Mouse (Mus musculus) heart, adult 2 months (tissue): ENCODE results near the gene Dnal4. TPM values are rescaled to one million over a fixed set of nuclear protein-coding genes. Genes with fewer than 3 reads are reported as not detected.
A peak's percentile ranks its signal among the peaks of the same experiment; 100 is the strongest.

ENCODE experiments used
- DNase-seq, 2 experiments: peaks; one replicate each; pipeline ENCODE4 v3.0.0; 2021
- H3K27ac ChIP-seq: fragments of 200-600 bp; 2 replicates; pipeline ENCODE4 v1.8.1; 2022
- H3K27me3 ChIP-seq: fragments of 200-500 bp; 2 replicates; pipeline ENCODE4 v1.6.1; 2012; ENCODE audit warnings: mild to moderate bottlenecking, low read length, inconsistent platforms, mixed read lengths; ENCODE audit not compliant: control insufficient read depth, insufficient read depth
- H3K36me3 ChIP-seq: fragments of 200-500 bp; 2 replicates; pipeline ENCODE4 v1.6.1; 2012; ENCODE audit warnings: low read length, inconsistent platforms; ENCODE audit not compliant: control insufficient read depth, insufficient read depth
- H3K4me1 ChIP-seq: fragments of 200-500 bp; 2 replicates; pipeline ENCODE4 v1.6.1; 2011; ENCODE audit warnings: low read length; ENCODE audit not compliant: control insufficient read depth, insufficient read depth
- H3K4me3 ChIP-seq: fragments of 200-600 bp; 2 replicates; pipeline ENCODE4 v1.8.1; 2022
- H3K79me2 ChIP-seq: fragments of 200-500 bp; replicated peaks from 2 replicates; pipeline ENCODE4 v1.6.1; 2012; ENCODE audit warnings: mild to moderate bottlenecking, inconsistent platforms, low read length, moderate library complexity, mixed read lengths; ENCODE audit not compliant: control insufficient read depth, insufficient read depth
- H3K9ac ChIP-seq: fragments of 200-500 bp; 2 replicates; pipeline ENCODE4 v1.6.1; 2012; ENCODE audit warnings: low read depth, mild to moderate bottlenecking, control low read depth, inconsistent platforms, low read length, mixed read lengths
- CTCF ChIP-seq: fragments of 200-600 bp; IDR thresholded peaks from 2 replicates; pipeline ENCODE4 v1.8.1; 2022; ENCODE audit warnings: antibody characterized with exemption, mild to moderate bottlenecking, moderate library complexity
- EP300 ChIP-seq: fragments of 200-500 bp; IDR thresholded peaks from 2 replicates; pipeline ENCODE4 v1.6.1; 2011; ENCODE audit warnings: low read depth, low read length, control low read depth; ENCODE audit not compliant: insufficient read depth
- POLR2A ChIP-seq: fragments of 200-500 bp; IDR thresholded peaks from 2 replicates; pipeline ENCODE4 v1.6.1; 2011; ENCODE audit warnings: mild to moderate bottlenecking, low read depth, low read length, control low read depth; ENCODE audit not compliant: insufficient read depth
- WGBS: fragments of 180-500 bp; shearing (Covaris S2); methylation state at CpG from one replicate; pipeline ENCODE4 v1.1.7; 2018; 5-methylcytosine and 5-hydroxymethylcytosine counted together
- intact Hi-C: fragments of 180-260 bp; cut with DNase I; formaldehyde crosslinking; loops from one replicate; pipeline ENCODE4 v1.15.1; 2025
- polyA plus RNA-seq: library from polyadenylated mRNA; depleted of rRNA; stranded (reverse); fragments of >200 nt; gene quantifications from 2 replicates; pipeline ENCODE4 v1.2.3, GENCODE M21; 2012
- total RNA-seq, 2 experiments: library from RNA; stranded (reverse); gene quantifications; 2 replicates each; pipeline ENCODE4 v1.2.3; 2021

Dnal4 gene
- total and polyA plus RNA-seq, 3 experiments = 19.3 to 43.0 (median 21.7) TPM

- Histone ChIP-seq H3K4me1 (peaks cover 27% of the 10 kb centered on the region), H3K79me2 (peaks cover 3% of the 10 kb centered on the region), H3K9ac (0 out of 2 replicates have a peak overlapping the region, but pooled peaks have one; percentile 13), H3K27me3 (no peaks in the 10 kb centered on the region), H3K27ac (peak overlapping the region; percentile 75), H3K36me3 (no peaks in the 10 kb centered on the region), H3K4me3 (no peak overlapping the region)
- intact Hi-C loops = no loop called here
- TF ChIP-seq POLR2A = no peak
- no peak for TF ChIP-seq CTCF
- TF ChIP-seq EP300 = no peak
- WGBS = 28% methylated on average over 6 of the region's 6 CpGs
- DNase-seq = no peak
Measured at GRCm38 (mm10) chr15:79768302-79768701, 9.3 kb downstream of the Dnal4 start.

GRCm38 (mm10) chr15:79767327-79767961 is 10.2 kb downstream of the Dnal4 start:
- intact Hi-C loops = no loop called here

GRCm38 (mm10) chr15:79766586-79767071 is 11.0 kb downstream of the Dnal4 start:
- H3K79me2 ChIP-seq = peaks cover 1% of the 10 kb centered on the region; the same call in 1 of the 2 replicates
- H3K27me3 ChIP-seq = no peaks in the 10 kb centered on the region
- WGBS = 86% methylated on average over 10 of the region's 10 CpGs
- H3K4me1 ChIP-seq = peaks cover 27% of the 10 kb centered on the region
- H3K4me3 ChIP-seq = no peak overlapping the region
- intact Hi-C loops = no loop called here
- H3K36me3 ChIP-seq = no peaks in the 10 kb centered on the region
- DNase-seq = no peak
- no peak overlapping the region; the same call in none of the 2 replicates for H3K27ac ChIP-seq
- no peak overlapping the region for H3K9ac ChIP-seq
- TF ChIP-seq CTCF (no peak), POLR2A (no peak), EP300 (no peak)

More at GRCm38 (mm10) chr15:79767327-79767961, 10.2 kb downstream of the Dnal4 start:
- H3K36me3 ChIP-seq = no peaks in the 10 kb centered on the region
- peak overlapping the region; percentile 31; the same call in 1 of the 2 replicates for H3K9ac ChIP-seq
- H3K27ac ChIP-seq = peak overlapping the region; percentile 75
- TF ChIP-seq CTCF = no peak
- peaks cover 27% of the 10 kb centered on the region for H3K4me1 ChIP-seq
- no peak for DNase-seq
- 31% methylated on average over 16 of the region's 16 CpGs for WGBS
- peaks cover 1% of the 10 kb centered on the region; the same call in 1 of the 2 replicates for H3K79me2 ChIP-seq
- peak overlapping the region; percentile 6; the same call in 1 of the 2 replicates for H3K4me3 ChIP-seq
- H3K27me3 ChIP-seq = no peaks in the 10 kb centered on the region

GRCm38 (mm10) chr15:79766168-79766567 is 11.5 kb downstream of the Dnal4 start:
- no peak for DNase-seq
- 58% methylated on average over 10 of the region's 10 CpGs for WGBS
- no peak overlapping the region for H3K9ac ChIP-seq
- intact Hi-C loops = no loop called here
- H3K4me3 ChIP-seq = no peak overlapping the region
- H3K27me3 ChIP-seq = no peaks in the 10 kb centered on the region
- no peaks in the 10 kb centered on the region for H3K79me2 ChIP-seq
- H3K27ac ChIP-seq = no peak overlapping the region
- no peak for TF ChIP-seq EP300
- TF ChIP-seq POLR2A = no peak
- TF ChIP-seq CTCF = no peak
- H3K36me3 ChIP-seq = no peaks in the 10 kb centered on the region
- H3K4me1 ChIP-seq = peaks cover 27% of the 10 kb centered on the region

- 48% methylated on average over 2 of the region's 2 CpGs for WGBS
- Histone ChIP-seq H3K27me3 (no peaks in the 10 kb centered on the region), H3K27ac (no peak overlapping the region), H3K36me3 (no peaks in the 10 kb centered on the region), H3K4me3 (no peak overlapping the region), H3K4me1 (peaks cover 27% of the 10 kb centered on the region), H3K79me2 (no peaks in the 10 kb centered on the region), H3K9ac (no peak overlapping the region)
- TF ChIP-seq POLR2A (no peak), CTCF (no peak), EP300 (no peak)
- intact Hi-C loops = no loop called here
- peak in 1 of 2 experiments; percentile 41 for DNase-seq
Measured at GRCm38 (mm10) chr15:79765361-79765760, 12.3 kb downstream of the Dnal4 start.

GRCm38 (mm10) chr15:79764539-79765267 is 12.9 kb downstream of the Dnal4 start:
- H3K9ac ChIP-seq = no peak overlapping the region
- no peak overlapping the region for H3K27ac ChIP-seq
- DNase-seq = no peak
- 51% methylated on average over 11 of the region's 11 CpGs for WGBS
- H3K4me1 ChIP-seq = peaks cover 22% of the 10 kb centered on the region
- H3K79me2 ChIP-seq = no peaks in the 10 kb centered on the region
- TF ChIP-seq POLR2A (no peak), EP300 (no peak)
- intact Hi-C loops = no loop called here
- no peaks in the 10 kb centered on the region for H3K27me3 ChIP-seq
- no peaks in the 10 kb centered on the region for H3K36me3 ChIP-seq
- no peak overlapping the region for H3K4me3 ChIP-seq
